Mouse (Mus musculus) erythroblast, embryonic 14.5 days (primary cell): ENCODE results near the gene Dnah17.

Experiments
- GATA1 ChIP-seq: IDR thresholded peaks from 2 replicates; pipeline ENCODE4 v1.6.1; 2012; ENCODE audit warnings: low read length, inconsistent platforms, mixed read lengths
- TAL1 ChIP-seq: IDR thresholded peaks from 3 replicates; pipeline ENCODE4 v1.6.1; 2012; ENCODE audit warnings: low read length, inconsistent platforms, mixed read lengths

DNA sequence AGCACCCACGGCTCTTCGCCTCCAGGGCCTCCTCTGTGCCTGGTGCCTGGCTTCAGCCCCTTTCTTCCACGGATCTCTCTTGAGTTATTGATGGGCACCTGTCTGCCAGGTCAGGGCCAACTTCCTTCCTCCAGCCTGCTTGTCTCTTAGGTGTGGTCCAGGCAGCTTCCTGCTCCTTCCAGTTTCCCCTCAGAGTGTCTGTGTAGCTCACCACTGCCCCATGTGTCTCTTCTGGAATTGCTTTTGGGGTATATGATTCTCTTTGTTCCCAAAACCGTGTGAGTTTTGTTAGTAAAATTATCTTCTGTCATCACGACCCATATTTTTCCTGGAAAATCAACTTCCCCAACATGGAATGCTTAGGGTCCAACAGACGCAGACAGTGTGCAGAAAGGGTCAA is 53.5 kb downstream of the Dnah17 start:
- TF ChIP-seq TAL1 (no peak), GATA1 (no peak)
